Mouse (Mus musculus): ENCODE measurements around the gene Npy2r.

The Npy2r gene

GRCm38 (mm10) chr3:82547908-82548721 is at the start of gene Npy2r:
Gene Npy2r, minus strand, starts transcription at chr3:82548084.
- no peak for DNase-seq (ENCODE audit: low spot score in 2 of 2)

DNA sequence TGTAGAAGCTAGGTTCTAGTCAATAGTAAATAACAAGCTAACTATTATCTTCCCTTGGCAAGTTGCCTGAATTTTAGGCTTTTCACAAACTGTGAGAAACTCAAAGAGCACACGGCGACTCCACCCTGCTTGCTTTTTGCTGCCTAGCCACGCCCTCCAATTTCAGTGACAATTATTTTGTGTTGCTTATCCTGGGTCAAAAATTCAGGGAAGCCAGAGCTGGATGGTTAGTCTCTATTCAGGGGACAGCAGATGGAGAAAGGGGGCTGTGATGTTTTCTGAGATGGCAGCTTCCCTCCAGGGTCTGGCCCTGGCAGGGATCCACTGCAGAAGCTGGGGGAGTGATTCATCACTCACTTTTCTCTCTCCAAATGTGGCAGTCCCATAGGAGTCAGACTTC is 9.9 kb upstream of the Npy2r start:
- DNase-seq (ENCODE audit: low spot score in 2 of 2), result no peak

GRCm38 (mm10) chr3:82556311-82556828 is 8.5 kb upstream of the Npy2r start:
- DNase-seq (ENCODE audit: low spot score in 2 of 2), result no peak

DNA sequence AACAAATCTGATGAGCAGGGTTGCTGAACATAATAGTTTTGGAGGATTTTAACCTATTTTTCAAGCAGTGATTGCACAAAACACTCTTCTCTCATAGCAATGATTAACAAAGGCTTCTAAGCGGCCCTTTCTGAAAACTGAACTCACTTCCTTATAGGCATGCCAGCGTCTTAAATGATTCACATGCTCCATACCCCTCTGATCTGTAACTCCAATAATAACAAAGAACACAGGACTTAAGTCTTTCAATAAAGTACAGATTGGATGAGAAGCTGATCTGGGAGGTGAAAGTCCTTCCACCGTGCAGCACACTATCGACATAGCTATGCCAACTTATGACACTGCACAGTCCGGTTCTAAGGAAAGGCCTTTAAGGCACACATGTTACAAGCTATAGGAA is 2.0 kb upstream of the Npy2r start:
- no peak for DNase-seq (ENCODE audit: low spot score in 2 of 2)

DNA sequence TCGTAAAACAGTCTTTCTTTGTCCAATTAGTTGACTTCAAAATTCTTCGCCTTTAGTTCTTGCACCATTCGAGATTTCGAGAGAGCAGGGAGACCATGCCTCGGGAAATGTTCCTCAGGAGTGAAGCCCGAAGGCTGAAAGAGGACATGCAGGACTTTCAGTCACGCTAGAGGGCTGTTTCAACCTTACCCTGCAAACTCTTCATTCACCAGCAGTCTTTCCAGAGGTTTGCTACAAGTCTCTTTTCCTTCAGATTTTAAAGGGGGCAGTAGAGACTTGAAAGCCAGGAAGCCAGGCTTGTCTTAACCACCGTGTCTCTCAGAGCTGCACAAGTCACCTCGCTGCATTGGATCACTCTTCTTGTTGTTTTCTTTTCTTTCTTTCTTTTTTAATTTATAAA is 869 bp upstream of the Npy2r start:
- no peak for DNase-seq (ENCODE audit: low spot score in 2 of 2)

DNA sequence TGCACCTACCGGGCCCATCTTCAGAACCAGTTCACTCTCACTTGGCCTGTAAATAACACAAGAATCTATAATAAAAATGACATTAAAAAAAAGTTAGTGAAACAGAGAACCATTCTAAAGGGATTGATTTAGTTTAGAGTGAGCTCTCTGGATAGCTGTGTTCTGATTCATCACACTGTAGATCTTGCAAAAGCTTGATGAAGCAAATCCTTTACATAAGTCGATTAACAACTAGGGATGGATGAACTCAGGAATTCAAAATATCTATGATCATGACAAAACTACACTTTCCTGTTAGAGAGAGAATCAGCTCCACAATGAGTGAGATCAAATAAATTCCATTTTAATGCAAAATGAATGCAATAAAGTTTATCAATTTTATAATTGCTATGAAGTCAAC is 6.4 kb downstream of the Npy2r start:
- no peak for DNase-seq (ENCODE audit: low spot score in 2 of 2)

DNA sequence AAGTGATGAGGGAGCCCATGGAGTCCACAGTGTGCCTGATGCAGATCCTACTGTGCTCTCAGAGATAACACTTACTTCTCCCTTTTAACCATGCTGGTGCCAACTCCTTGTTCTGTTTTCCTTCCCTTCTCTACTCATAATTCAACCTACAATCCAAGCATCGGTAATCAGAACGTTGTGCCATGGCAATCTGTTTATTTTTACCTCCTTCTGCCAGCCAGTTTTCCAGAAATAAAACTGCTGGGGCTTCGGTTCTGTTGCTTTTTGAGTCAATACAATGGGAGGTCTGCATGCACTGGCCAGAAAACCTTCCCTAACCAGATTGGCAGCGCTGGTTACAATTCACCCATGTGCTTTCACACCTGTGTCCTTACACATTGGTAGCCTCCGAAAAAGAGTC is 7.9 kb downstream of the Npy2r start:
- DNase-seq (ENCODE audit: low spot score in 2 of 2), result no peak

DNA sequence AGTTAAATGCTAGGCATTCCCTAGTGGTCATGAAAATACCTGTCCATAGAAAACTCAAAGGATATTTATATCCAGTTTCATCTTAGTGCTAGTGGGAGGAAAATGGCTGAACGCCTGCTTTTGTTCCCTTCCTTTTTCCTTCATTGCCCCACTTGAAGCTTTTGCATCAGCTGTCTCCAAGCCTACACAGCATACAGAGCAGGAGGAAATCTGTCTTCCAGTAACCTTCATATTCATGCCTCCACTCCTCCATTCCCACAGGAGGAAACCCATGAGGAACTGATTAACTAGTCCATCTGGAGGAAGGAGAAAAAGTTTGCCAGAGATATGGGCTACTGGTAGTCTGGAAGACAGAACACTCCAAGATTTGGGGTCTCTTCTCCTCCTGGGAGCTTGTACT is 23.1 kb downstream of the Npy2r start:
- DNase-seq (ENCODE audit: low spot score in 2 of 2), result no peak

DNA sequence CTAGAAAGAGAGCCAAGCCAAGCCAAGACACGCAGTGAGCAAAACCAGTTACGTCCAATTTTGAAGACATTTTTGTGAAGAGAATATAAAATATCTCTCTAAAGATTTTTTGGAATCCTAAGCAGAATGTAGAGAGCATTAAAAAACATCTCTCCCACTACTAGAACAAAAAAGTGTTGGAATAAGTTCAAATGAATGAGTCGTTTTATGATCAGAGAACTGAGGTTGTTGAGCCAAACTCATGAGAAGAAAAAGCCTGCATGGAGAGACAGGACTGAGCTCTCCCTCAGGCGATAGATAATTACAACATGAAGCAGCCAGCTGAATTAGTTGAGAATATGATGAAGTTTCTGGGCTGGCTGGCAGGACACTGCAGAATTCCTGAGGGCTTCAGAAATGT is 49.9 kb downstream of the Npy2r start:
- no peak for DNase-seq (ENCODE audit: low spot score in 2 of 2)

All from thymus, postnatal 10 days (tissue).